Mouse (Mus musculus) stomach, embryonic 15.5 days (tissue): ENCODE data around the gene Pcbp2. TPM values are rescaled to one million over a fixed set of nuclear protein-coding genes. Genes with fewer than 3 reads are reported as not detected.

Source experiments
- ATAC-seq: fragments of 200-750 bp; cut with Nextera tagmentation; 2 replicates; pipeline ENCODE4 v1.8.0; 2017; ENCODE audit warnings: low read depth, moderate number of reproducible peaks, moderate TSS enrichment; ENCODE audit not compliant: insufficient read depth, low FRiP score
- H3K27ac ChIP-seq: fragments of 300-500 bp; sonication (generic); 2 replicates; pipeline ENCODE4 v1.5.1; 2015; ENCODE audit warnings: mild to moderate bottlenecking, inconsistent platforms
- H3K27me3 ChIP-seq: fragments of 300-500 bp; sonication (generic); replicated peaks from 2 replicates; pipeline ENCODE4 v1.6.1; 2015; ENCODE audit warnings: inconsistent platforms
- H3K36me3 ChIP-seq: fragments of 300-500 bp; sonication (generic); 2 replicates; pipeline ENCODE4 v1.6.1; 2015; ENCODE audit warnings: inconsistent platforms
- H3K4me1 ChIP-seq: fragments of 300-500 bp; sonication (generic); 2 replicates; pipeline ENCODE4 v1.6.1; 2015; ENCODE audit warnings: inconsistent platforms
- H3K4me2 ChIP-seq: fragments of 300-500 bp; sonication (generic); 2 replicates; pipeline ENCODE4 v1.6.1; 2015; ENCODE audit warnings: mild to moderate bottlenecking, inconsistent platforms
- H3K4me3 ChIP-seq: fragments of 300-500 bp; sonication (generic); replicated peaks from 2 replicates; pipeline ENCODE4 v1.5.1; 2015; ENCODE audit warnings: inconsistent platforms
- H3K9ac ChIP-seq: fragments of 300-500 bp; sonication (generic); 2 replicates; pipeline ENCODE4 v1.6.1; 2015; ENCODE audit warnings: inconsistent platforms
- H3K9me3 ChIP-seq: fragments of 300-500 bp; sonication (generic); 2 replicates; pipeline ENCODE4 v1.6.1; 2016; ENCODE audit warnings: inconsistent platforms
- WGBS: fragments of 180-500 bp; shearing (Covaris S2); methylation state at CpG from one replicate; pipeline ENCODE4 v1.1.7; 2015; 5-methylcytosine and 5-hydroxymethylcytosine counted together
- polyA plus RNA-seq: library from polyadenylated mRNA; unstranded; fragments of >200 nt; fragmentation: Nextera tagmentation; extraction: Ambion mirVana; gene quantifications from 2 replicates; pipeline ENCODE4 v1.2.1, GENCODE M21; 2015

The Pcbp2 gene
- polyA plus RNA-seq, 1 experiment from 2014 or later: 182 TPM

- H3K9me3 ChIP-seq: no peaks in the 10 kb centered on the region
- 85% methylated on average over 19 of the region's 19 CpGs for WGBS
- H3K27me3 ChIP-seq: no peaks in the 10 kb centered on the region
- H3K27ac ChIP-seq: no peak overlapping the region
- H3K36me3 ChIP-seq: peaks cover 54% of the 10 kb centered on the region
- no peak overlapping the region for H3K4me3 ChIP-seq
- H3K9ac ChIP-seq: no peak overlapping the region
- H3K4me2 ChIP-seq: no peak overlapping the region
- no peak for ATAC-seq
- no peaks in the 10 kb centered on the region for H3K4me1 ChIP-seq
These were observed 30.9 kb downstream of the Pcbp2 start for GRCm38 (mm10) chr15:102501084-102501814.

DNA sequence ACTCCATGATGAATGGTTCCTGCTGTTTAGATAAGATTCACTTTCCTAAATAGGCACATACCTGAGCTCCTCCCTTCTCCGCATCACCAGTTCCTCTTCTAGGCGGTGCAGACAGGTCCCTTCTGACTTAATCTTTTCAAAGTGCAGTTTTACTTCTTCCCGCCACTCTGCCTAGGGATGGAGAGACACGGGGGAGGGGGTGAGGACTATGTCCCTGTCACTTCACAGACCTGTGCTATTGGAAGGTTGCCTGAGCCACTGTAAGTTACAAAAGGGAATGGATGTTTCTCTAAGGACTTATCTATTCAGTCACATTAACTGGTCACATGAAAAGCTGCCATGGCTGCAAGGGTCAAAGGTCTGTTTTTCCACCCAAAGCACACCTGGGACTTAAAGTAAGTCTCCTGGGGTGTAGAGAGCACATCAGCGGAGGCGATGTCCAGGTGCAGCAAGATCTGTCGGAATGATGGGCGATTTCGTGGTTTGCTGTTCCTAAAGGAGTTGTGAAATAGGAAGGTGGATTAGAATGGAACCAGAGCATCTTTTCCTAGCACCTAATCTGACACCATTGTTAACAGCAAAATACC lies 32.0 kb downstream of the Pcbp2 start:
- Histone ChIP-seq H3K4me2 (no peak overlapping the region), H3K27ac (no peak overlapping the region), H3K27me3 (no peaks in the 10 kb centered on the region), H3K36me3 (peaks cover 52% of the 10 kb centered on the region), H3K4me1 (no peaks in the 10 kb centered on the region), H3K9me3 (no peaks in the 10 kb centered on the region), H3K4me3 (no peak overlapping the region), H3K9ac (no peak overlapping the region)
- ATAC-seq: no peak
- WGBS: 57% methylated on average over 9 of the region's 9 CpGs

GRCm38 (mm10) chr15:102503447-102503846 lies 33.1 kb downstream of the Pcbp2 start, which contains the start of gene Gm10337:
Gene Gm10337 (plus strand): TSS chr15:102503722.
- no peak for ATAC-seq
- Histone ChIP-seq H3K9ac (no peak within 1 kb of the TSS), H3K27ac (no peak within 1 kb of the TSS), H3K4me1 (no peaks in the 10 kb centered on the region), H3K9me3 (no peaks in the 10 kb centered on the region), H3K4me3 (no peak within 1 kb of the TSS), H3K36me3 (peaks cover 48% of the 10 kb centered on the region), H3K4me2 (no peak within 1 kb of the TSS), H3K27me3 (no peaks in the 10 kb centered on the region)
- WGBS: 85% methylated on average over 1 of the region's 1 CpGs

DNA sequence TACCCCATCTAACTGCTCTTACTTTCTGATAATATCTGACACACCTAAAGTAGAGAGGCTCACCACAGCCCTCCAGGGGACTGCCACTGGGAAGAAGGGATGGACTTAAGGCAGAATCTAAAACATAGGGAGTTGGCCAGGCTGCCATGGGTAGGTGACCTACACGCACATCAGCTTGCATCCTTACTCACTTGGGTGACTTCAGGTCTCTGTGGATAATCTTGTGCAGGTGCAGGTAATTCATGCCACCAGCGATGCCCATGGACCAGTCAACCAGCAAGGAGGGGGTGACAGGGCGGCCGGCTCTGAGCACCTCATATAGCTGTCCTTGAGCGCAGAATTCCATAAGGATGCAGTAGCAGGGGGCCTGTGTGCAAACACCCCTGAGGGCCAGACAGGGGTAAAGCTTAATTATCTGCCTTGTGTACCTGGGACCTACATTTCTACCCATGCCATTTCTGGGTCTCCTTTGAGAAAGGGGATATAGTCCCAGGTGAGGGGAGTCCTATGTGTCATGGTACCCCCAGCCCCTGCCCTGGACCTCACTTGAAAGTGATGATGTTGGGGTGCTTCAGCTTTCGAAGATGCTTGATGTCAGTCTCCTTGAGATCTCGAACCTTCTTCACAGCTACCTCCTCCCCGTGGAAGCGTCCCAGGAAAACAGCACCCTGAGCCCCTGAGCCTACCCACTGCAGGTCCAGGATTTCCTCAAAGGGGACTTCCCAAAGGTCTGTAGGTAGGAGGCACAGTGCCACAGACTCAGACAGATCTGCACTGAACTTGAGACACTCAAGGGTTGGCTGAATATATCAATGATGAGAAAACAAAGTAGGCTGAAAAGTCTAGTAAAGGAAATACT lies 33.8 kb downstream of the Pcbp2 start:
- no peak for ATAC-seq
- peaks cover 48% of the 10 kb centered on the region for H3K36me3 ChIP-seq
- WGBS: 84% methylated on average over 9 of the region's 9 CpGs

GRCm38 (mm10) chr15:102505073-102505769 lies 34.9 kb downstream of the Pcbp2 start:
- Histone ChIP-seq H3K4me3 (no peak overlapping the region), H3K4me2 (no peak overlapping the region), H3K9me3 (no peaks in the 10 kb centered on the region), H3K9ac (no peak overlapping the region), H3K4me1 (no peaks in the 10 kb centered on the region; the same call in 1 of the 2 replicates), H3K36me3 (peaks cover 37% of the 10 kb centered on the region), H3K27me3 (no peaks in the 10 kb centered on the region), H3K27ac (no peak overlapping the region)
- ATAC-seq: no peak
- 59% methylated on average over 12 of the region's 12 CpGs for WGBS

More for the DNA sequence above, 33.8 kb downstream of the Pcbp2 start:
- no peaks in the 10 kb centered on the region for H3K9me3 ChIP-seq
- no peaks in the 10 kb centered on the region for H3K4me1 ChIP-seq
- no peak overlapping the region for H3K4me3 ChIP-seq
- H3K9ac ChIP-seq: no peak overlapping the region
- H3K27ac ChIP-seq: no peak overlapping the region
- H3K27me3 ChIP-seq: no peaks in the 10 kb centered on the region
- no peak overlapping the region for H3K4me2 ChIP-seq

DNA sequence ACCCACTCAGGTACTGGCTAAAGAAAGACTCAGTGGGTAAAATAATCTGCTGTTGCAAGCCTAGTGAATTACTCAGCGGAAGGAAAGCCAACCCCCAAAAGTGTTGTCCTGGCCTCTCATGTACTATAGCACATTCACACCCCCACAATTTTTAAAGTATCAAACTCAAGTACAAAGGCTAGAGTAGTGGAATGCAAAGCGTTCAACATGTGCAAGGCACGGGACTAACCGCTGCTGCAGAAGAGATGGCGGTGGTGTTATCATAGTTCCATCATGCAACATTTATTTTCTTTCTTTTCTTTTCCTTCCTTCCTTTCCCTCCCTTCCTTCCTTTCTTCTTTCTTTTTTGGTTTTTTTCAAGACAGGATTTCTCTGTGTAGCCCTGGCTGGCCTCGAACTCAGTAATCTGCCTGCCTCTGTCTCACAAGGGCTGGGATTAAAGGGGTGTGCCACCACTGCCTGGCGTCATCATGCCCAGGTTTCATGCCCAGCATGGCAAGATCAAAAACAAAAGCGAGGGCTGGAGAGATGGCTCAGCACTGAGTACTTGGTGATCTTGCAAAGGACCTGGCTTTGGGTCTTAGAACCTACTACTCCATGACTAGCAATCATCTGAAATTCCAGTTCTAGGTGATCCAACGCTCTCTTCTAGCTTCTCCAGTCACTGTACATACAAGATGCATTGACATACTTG lies 35.6 kb downstream of the Pcbp2 start:
- WGBS: 71% methylated on average over 9 of the region's 9 CpGs
- no peaks in the 10 kb centered on the region for H3K9me3 ChIP-seq
- H3K36me3 ChIP-seq: peaks cover 30% of the 10 kb centered on the region
- ATAC-seq: no peak
- no peak overlapping the region for H3K27ac ChIP-seq
- peaks cover 2% of the 10 kb centered on the region; the same call in 1 of the 2 replicates for H3K4me1 ChIP-seq
- no peak overlapping the region for H3K4me3 ChIP-seq
- H3K27me3 ChIP-seq: no peaks in the 10 kb centered on the region
- H3K9ac ChIP-seq: no peak overlapping the region
- H3K4me2 ChIP-seq: no peak overlapping the region

DNA sequence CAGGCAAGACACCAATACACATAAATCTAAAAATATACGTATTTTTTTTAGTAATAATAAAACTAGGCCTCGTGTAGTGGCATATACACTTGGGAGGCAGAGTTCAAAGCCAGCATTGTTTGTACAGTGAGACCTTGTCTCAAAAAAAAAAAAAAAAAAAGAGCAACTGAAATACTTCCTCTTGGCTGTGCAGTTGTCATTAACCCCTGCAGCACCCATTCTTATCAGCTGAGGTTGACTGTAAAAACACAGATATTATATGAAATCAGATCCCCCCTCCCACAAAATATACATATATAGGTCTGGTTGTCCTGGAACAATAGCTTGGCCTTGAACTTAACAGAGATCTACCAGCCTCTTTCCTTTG lies 36.1 kb downstream of the Pcbp2 start:
- Histone ChIP-seq H3K36me3 (peaks cover 26% of the 10 kb centered on the region), H3K27ac (no peak overlapping the region)
- ATAC-seq: no peak

DNA sequence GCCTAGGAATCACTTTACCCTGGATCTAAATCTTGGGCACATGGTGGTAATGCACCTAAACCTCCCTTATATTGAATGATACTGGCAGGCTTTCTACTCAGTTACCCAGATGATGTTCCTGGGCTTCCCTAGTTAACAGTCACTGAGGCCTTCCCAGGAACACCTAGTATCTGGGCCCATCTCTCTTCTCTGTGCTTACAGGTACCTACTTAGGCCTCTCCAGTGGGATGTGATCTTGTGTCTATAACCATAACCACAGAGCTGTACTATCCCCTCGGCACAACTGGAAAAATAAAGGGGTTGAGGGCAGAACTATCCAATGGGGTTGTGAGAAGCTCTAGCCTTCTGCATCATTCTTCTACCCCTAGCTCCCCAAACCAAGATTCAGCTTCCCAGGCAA lies 36.5 kb downstream of the Pcbp2 start:
- Histone ChIP-seq H3K9ac (no peak overlapping the region), H3K4me1 (peaks cover 12% of the 10 kb centered on the region), H3K27me3 (no peaks in the 10 kb centered on the region), H3K4me3 (no peak overlapping the region), H3K4me2 (no peak overlapping the region), H3K36me3 (peaks cover 21% of the 10 kb centered on the region), H3K27ac (no peak overlapping the region), H3K9me3 (no peaks in the 10 kb centered on the region)
- ATAC-seq: no peak
- 82% methylated on average over 1 of the region's 1 CpGs for WGBS

More for the DNA sequence above, 36.1 kb downstream of the Pcbp2 start:
- Histone ChIP-seq H3K4me2 (no peak overlapping the region), H3K4me3 (no peak overlapping the region), H3K4me1 (peaks cover 8% of the 10 kb centered on the region), H3K9ac (no peak overlapping the region), H3K9me3 (no peaks in the 10 kb centered on the region), H3K27me3 (no peaks in the 10 kb centered on the region)
- 17% methylated on average over 2 of the region's 2 CpGs for WGBS

DNA sequence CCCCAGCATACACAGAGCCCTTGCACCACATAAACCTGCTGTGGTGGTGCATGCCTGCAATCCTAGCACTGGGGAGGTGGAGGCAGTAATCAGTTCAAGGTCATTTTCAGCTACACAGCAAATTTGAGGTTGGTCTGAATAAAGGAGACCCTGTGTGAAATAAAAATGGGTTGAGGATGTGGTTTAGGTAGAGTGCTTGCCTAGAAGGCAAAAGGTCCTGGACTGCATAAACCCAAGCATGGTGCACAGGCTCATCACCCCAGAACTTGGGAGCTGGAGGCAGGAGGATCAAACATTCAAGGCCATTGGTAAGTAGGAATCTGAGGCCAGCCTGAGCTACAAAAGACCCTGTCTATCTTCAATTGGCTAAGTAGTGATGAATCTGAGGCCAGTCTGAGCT lies 37.2 kb downstream of the Pcbp2 start:
- Histone ChIP-seq H3K36me3 (peaks cover 15% of the 10 kb centered on the region), H3K4me3 (no peak overlapping the region), H3K9me3 (no peaks in the 10 kb centered on the region), H3K4me1 (peaks cover 17% of the 10 kb centered on the region), H3K27me3 (no peaks in the 10 kb centered on the region), H3K9ac (no peak overlapping the region), H3K27ac (no peak overlapping the region), H3K4me2 (no peak overlapping the region)
- no peak for ATAC-seq

GRCm38 (mm10) chr15:102508336-102508735 lies 38.0 kb downstream of the Pcbp2 start:
- ATAC-seq: no peak
- no peak overlapping the region for H3K9ac ChIP-seq
- peaks cover 24% of the 10 kb centered on the region for H3K4me1 ChIP-seq
- H3K27ac ChIP-seq: no peak overlapping the region
- WGBS: 77% methylated on average over 3 of the region's 3 CpGs
- H3K27me3 ChIP-seq: no peaks in the 10 kb centered on the region
- no peaks in the 10 kb centered on the region for H3K9me3 ChIP-seq
- H3K4me3 ChIP-seq: no peak overlapping the region
- H3K4me2 ChIP-seq: no peak overlapping the region
- H3K36me3 ChIP-seq: peaks cover 8% of the 10 kb centered on the region; the same call in 1 of the 2 replicates

GRCm38 (mm10) chr15:102510110-102510509 lies 39.8 kb downstream of the Pcbp2 start:
- whole genome bisulfite sequencing: 4% methylated on average over 9 of the region's 9 CpGs

More at GRCm38 (mm10) chr15:102510110-102510509, 39.8 kb downstream of the Pcbp2 start:
- Histone ChIP-seq H3K4me2 (peak overlapping the region; percentile 95), H3K27me3 (no peaks in the 10 kb centered on the region), H3K27ac (peak overlapping the region; percentile 87), H3K9ac (peak overlapping the region; percentile 66), H3K4me1 (peaks cover 24% of the 10 kb centered on the region), H3K9me3 (no peaks in the 10 kb centered on the region), H3K36me3 (no peaks in the 10 kb centered on the region), H3K4me3 (peak overlapping the region; percentile 70)
- peak; percentile 20; the same call in 1 of the 2 replicates for ATAC-seq
